Mouse (Mus musculus) thymus, postnatal 36 days (tissue): Measurements from ENCODE around the gene Adamtsl1.
A peak's percentile ranks its signal among the peaks of the same experiment; 100 is the strongest.

Experiments used
- DNase-seq, 2 experiments: peaks; one replicate each; pipeline ENCODE4 v3.0.0; 2022; ENCODE audit warnings: mixed read lengths in 2 of 2

Adamtsl1 gene

GRCm38 (mm10) chr4:85513792-85514191 is at the start of gene Adamtsl1:
TSS of gene Adamtsl1 (plus strand) at chr4:85514172.
- DNase-seq = no peak

- no peak for DNase-seq
Observed at GRCm38 (mm10) chr4:85483586-85483985, 30.4 kb upstream of the Adamtsl1 start.

- no peak for DNase-seq
Observed at GRCm38 (mm10) chr4:85486316-85486946, 27.5 kb upstream of the Adamtsl1 start.

- DNase-seq = no peak
Observed at GRCm38 (mm10) chr4:85505718-85506117, 8.3 kb upstream of the Adamtsl1 start.

GRCm38 (mm10) chr4:85506976-85507375 is 7.0 kb upstream of the Adamtsl1 start:
- DNase-seq = no peak

GRCm38 (mm10) chr4:85507491-85507890 is 6.5 kb upstream of the Adamtsl1 start:
- no peak for DNase-seq

- DNase-seq = no peak
Observed at GRCm38 (mm10) chr4:85513288-85513687, 684 bp upstream of the Adamtsl1 start.

- peak in 1 of 2 experiments; percentile 2 for DNase-seq
Observed at GRCm38 (mm10) chr4:85514205-85514681, 271 bp downstream of the Adamtsl1 start.

- DNase-seq = no peak
Observed at GRCm38 (mm10) chr4:85526966-85527566, 13.1 kb downstream of the Adamtsl1 start.

- no peak for DNase-seq
Observed at GRCm38 (mm10) chr4:85529852-85530251, 15.9 kb downstream of the Adamtsl1 start.

- DNase-seq = no peak
Observed at GRCm38 (mm10) chr4:85539677-85540076, 25.7 kb downstream of the Adamtsl1 start.

GRCm38 (mm10) chr4:85543221-85543620 is 29.2 kb downstream of the Adamtsl1 start:
- no peak for DNase-seq

- no peak for DNase-seq
Observed at GRCm38 (mm10) chr4:85554696-85555095, 40.7 kb downstream of the Adamtsl1 start.

GRCm38 (mm10) chr4:85559753-85560152 is 45.8 kb downstream of the Adamtsl1 start:
- no peak for DNase-seq

GRCm38 (mm10) chr4:85585426-85585825 is 71.5 kb downstream of the Adamtsl1 start:
- DNase-seq = no peak

- DNase-seq = no peak
Observed at GRCm38 (mm10) chr4:85588928-85589327, 75.0 kb downstream of the Adamtsl1 start.

GRCm38 (mm10) chr4:85591037-85591436 is 77.1 kb downstream of the Adamtsl1 start:
- DNase-seq = no peak

- DNase-seq = no peak
Observed at GRCm38 (mm10) chr4:85594159-85594558, 80.2 kb downstream of the Adamtsl1 start.

- no peak for DNase-seq
Observed at GRCm38 (mm10) chr4:85613331-85613730, 99.4 kb downstream of the Adamtsl1 start.

- DNase-seq = no peak
Observed at GRCm38 (mm10) chr4:85618746-85619145, 104.8 kb downstream of the Adamtsl1 start.

GRCm38 (mm10) chr4:85619261-85619660 is 105.3 kb downstream of the Adamtsl1 start:
- no peak for DNase-seq

- no peak for DNase-seq
Observed at GRCm38 (mm10) chr4:85629381-85629780, 115.4 kb downstream of the Adamtsl1 start.

GRCm38 (mm10) chr4:85669271-85669670 is 155.3 kb downstream of the Adamtsl1 start:
- DNase-seq = no peak

- DNase-seq = no peak
Observed at GRCm38 (mm10) chr4:85669735-85670134, 155.8 kb downstream of the Adamtsl1 start.

- DNase-seq = no peak
Observed at GRCm38 (mm10) chr4:85672290-85672689, 158.3 kb downstream of the Adamtsl1 start.
